Mouse (Mus musculus) intestine, embryonic 14.5 days (tissue): Measurements from ENCODE around the gene Tmprss9. TPM values are rescaled to one million over a fixed set of nuclear protein-coding genes. Genes with fewer than 3 reads are reported as not detected.

Experiments
- ATAC-seq: fragments of 200-750 bp; cut with Nextera tagmentation; replicated peaks from 2 replicates; pipeline ENCODE4 v1.8.0; 2017; ENCODE audit warnings: low read depth, moderate number of reproducible peaks, moderate TSS enrichment, moderate library complexity; ENCODE audit not compliant: low FRiP score, low TSS enrichment
- DNase-seq: peaks from one replicate; pipeline ENCODE4 v3.0.0-alpha.2; 2018; ENCODE audit warnings: low spot score
- H3K27ac ChIP-seq: fragments of 300-500 bp; sonication (generic); 2 replicates; pipeline ENCODE4 v1.5.1; 2014; ENCODE audit warnings: low read depth, mild to moderate bottlenecking, control low read depth
- H3K27me3 ChIP-seq: fragments of 300-500 bp; sonication (generic); replicated peaks from 2 replicates; pipeline ENCODE4 v1.6.1; 2014; ENCODE audit warnings: low read length, control low read depth; ENCODE audit not compliant: control insufficient read depth, insufficient read depth
- H3K36me3 ChIP-seq: fragments of 300-500 bp; sonication (generic); 2 replicates; pipeline ENCODE4 v1.6.1; 2014; ENCODE audit warnings: low read length, control low read depth; ENCODE audit not compliant: control insufficient read depth, insufficient read depth
- H3K4me1 ChIP-seq: fragments of 300-500 bp; sonication (generic); replicated peaks from 2 replicates; pipeline ENCODE4 v1.6.1; 2014; ENCODE audit warnings: low read length, control low read depth, mixed read lengths; ENCODE audit not compliant: control insufficient read depth, insufficient read depth
- H3K4me2 ChIP-seq: fragments of 300-500 bp; sonication (generic); 2 replicates; pipeline ENCODE4 v1.6.1; 2014; ENCODE audit warnings: low read length
- H3K4me3 ChIP-seq: fragments of 300-500 bp; sonication (generic); 2 replicates; pipeline ENCODE4 v1.5.1; 2014; ENCODE audit warnings: low read depth, low read length, control low read depth, mixed read lengths
- H3K9ac ChIP-seq: fragments of 300-500 bp; sonication (generic); 2 replicates; pipeline ENCODE4 v1.6.1; 2014; ENCODE audit warnings: mild to moderate bottlenecking, low read length
- H3K9me3 ChIP-seq: fragments of 300-500 bp; sonication (generic); 2 replicates; pipeline ENCODE4 v1.6.1; 2016; ENCODE audit warnings: low read length, control low read depth; ENCODE audit not compliant: control insufficient read depth
- WGBS: fragments of 180-500 bp; shearing (Covaris S2); extraction: QIAGEN DNeasy Blood & Tissue Kit; methylation state at CpG from one replicate; pipeline ENCODE4 v1.1.7; 2014; 5-methylcytosine and 5-hydroxymethylcytosine counted together
- microRNA counts: library from miRNA; unstranded; fragments of <30 nt; microRNA quantifications from one replicate; lab custom pipeline; 2016
- microRNA-seq: library from miRNA; unstranded; fragments of <30 nt; microRNA quantifications from one replicate; pipeline ENCODE4, GENCODE M21; 2016
- polyA plus RNA-seq: library from polyadenylated mRNA; unstranded; fragments of >200 nt; fragmentation: Nextera tagmentation; extraction: Ambion mirVana; gene quantifications from 2 replicates; pipeline ENCODE4 v1.2.1, GENCODE M21; 2014

The Tmprss9 gene
- polyA plus RNA-seq, 1 experiment from 2014 or later: 0.04 TPM

- no peaks in the 10 kb centered on the region for H3K27me3 ChIP-seq
- H3K9me3 ChIP-seq: no peaks in the 10 kb centered on the region
- no peaks in the 10 kb centered on the region for H3K36me3 ChIP-seq
- H3K4me1 ChIP-seq: peaks cover 32% of the 10 kb centered on the region
- no peak for DNase-seq
- H3K9ac ChIP-seq: no peak overlapping the region
- 18% methylated on average over 2 of the region's 2 CpGs for WGBS
- H3K4me3 ChIP-seq: no peak overlapping the region
- H3K27ac ChIP-seq: peak overlapping the region; percentile 14; the same call in 1 of the 2 replicates
- no peak overlapping the region for H3K4me2 ChIP-seq
- ATAC-seq: peak; percentile 12; the same call in 1 of the 2 replicates
Observed at GRCm38 (mm10) chr10:80947802-80948201, 76.2 kb downstream of the Tmprss9 start.

DNA sequence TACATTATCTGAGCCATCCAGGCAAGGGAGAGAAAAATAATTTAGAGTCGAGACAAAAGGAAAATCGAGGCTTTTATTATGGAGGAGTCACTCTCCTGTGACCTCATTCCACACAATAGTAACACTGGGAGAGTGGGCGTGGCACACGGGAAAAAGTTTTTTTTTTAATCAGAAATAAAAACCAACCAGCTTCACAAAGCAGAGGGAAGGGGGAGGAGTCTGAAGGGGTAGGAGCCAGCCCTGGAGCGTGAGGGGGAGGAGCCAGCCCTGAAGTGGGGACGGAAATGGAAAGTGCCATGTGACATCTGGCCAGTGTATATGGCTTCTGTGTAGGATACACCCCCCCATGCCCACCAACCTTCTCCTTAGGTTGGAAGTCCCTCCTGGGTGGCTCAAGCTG lies 76.9 kb downstream of the Tmprss9 start:
- Histone ChIP-seq H3K9me3 (no peaks in the 10 kb centered on the region), H3K27ac (no peak overlapping the region), H3K4me1 (peaks cover 24% of the 10 kb centered on the region), H3K36me3 (no peaks in the 10 kb centered on the region), H3K9ac (no peak overlapping the region), H3K4me2 (no peak overlapping the region), H3K4me3 (no peak overlapping the region), H3K27me3 (no peaks in the 10 kb centered on the region)
- DNase-seq: no peak
- WGBS: 37% methylated on average over 6 of the region's 6 CpGs
- ATAC-seq: 0 out of 2 replicates have a peak, but pooled peaks have one; percentile 32

GRCm38 (mm10) chr10:80949081-80949480 lies 77.4 kb downstream of the Tmprss9 start:
- H3K4me3 ChIP-seq: no peak overlapping the region
- H3K9me3 ChIP-seq: no peaks in the 10 kb centered on the region
- DNase-seq (no peak), ATAC-seq (no peak)
- H3K27me3 ChIP-seq: no peaks in the 10 kb centered on the region
- peaks cover 21% of the 10 kb centered on the region for H3K4me1 ChIP-seq
- H3K36me3 ChIP-seq: no peaks in the 10 kb centered on the region
- H3K9ac ChIP-seq: no peak overlapping the region
- H3K4me2 ChIP-seq: no peak overlapping the region
- 79% methylated on average over 3 of the region's 3 CpGs for WGBS
- no peak overlapping the region for H3K27ac ChIP-seq

MicroRNAs encoded within 50 kb of the gene (microRNA counts, 519-probe panel; counts per million panel counts)
- not detected for microRNA mmu-miR-1982 (lab: Ali Mortazavi, UCI)

Small RNA genes lying within 50 kb of the gene (microRNA-seq; reads per million reads assigned to microRNA genes)
- 4.7 reads per million, percentile 33 among the genes with 10 or more reads in this experiment for gene Mir1982

Other genes starting within 250 kb of the Tmprss9 start
- 66.5 and 116 TPM in 2 replicates for gene Csnk1g2, start 249.0 kb upstream of the Tmprss9 start, polyA plus RNA-seq
- 55.8 and 73.1 TPM in 2 replicates for gene Btbd2, start 214.8 kb upstream of the Tmprss9 start, polyA plus RNA-seq
- 68.2 and 71.1 TPM in 2 replicates for gene Mknk2, start 193.7 kb upstream of the Tmprss9 start, polyA plus RNA-seq
- gene Mob3a, start 169.9 kb upstream of the Tmprss9 start, polyA plus RNA-seq: 38.6 and 47.1 TPM in 2 replicates
- 15.5 and 15.9 TPM in 2 replicates for gene Izumo4, start 169.7 kb upstream of the Tmprss9 start, polyA plus RNA-seq
- 74.1 and 77.4 TPM in 2 replicates for gene Ap3d1, start 129.6 kb upstream of the Tmprss9 start, polyA plus RNA-seq
- gene Dot1l, start 116.6 kb upstream of the Tmprss9 start, polyA plus RNA-seq: 21.1 and 22.7 TPM in 2 replicates
- gene Sf3a2, start 73.7 kb upstream of the Tmprss9 start, polyA plus RNA-seq: 85.4 and 89.3 TPM in 2 replicates
- 125 TPM in 2 replicates for gene Plekhj1, start 73.2 kb upstream of the Tmprss9 start, polyA plus RNA-seq
- gene Amh, start 66.6 kb upstream of the Tmprss9 start, polyA plus RNA-seq: 0.11 TPM in 1 of 2 replicates, not detected in the other
- 0.83 and 0.95 TPM in 2 replicates for gene Jsrp1, start 58.4 kb upstream of the Tmprss9 start, polyA plus RNA-seq
- 1,692 and 1,787 TPM in 2 replicates for gene Oaz1, start 45.2 kb upstream of the Tmprss9 start, polyA plus RNA-seq
- 0.07 and 0.20 TPM in 2 replicates for gene Lingo3, start 27.8 kb upstream of the Tmprss9 start, polyA plus RNA-seq
- gene Lsm7, start 16.6 kb upstream of the Tmprss9 start, polyA plus RNA-seq: 406 and 412 TPM in 2 replicates
- 27.0 and 30.6 TPM in 2 replicates for gene Sppl2b, start 16.6 kb upstream of the Tmprss9 start, polyA plus RNA-seq
- gene Timm13, start 29.1 kb downstream of the Tmprss9 start, polyA plus RNA-seq: 392 and 393 TPM in 2 replicates
- gene Lmnb2, start 46.4 kb downstream of the Tmprss9 start, polyA plus RNA-seq: 15.5 and 18.3 TPM in 2 replicates
- gene Gadd45b, start 58.2 kb downstream of the Tmprss9 start, polyA plus RNA-seq: 18.2 and 21.2 TPM in 2 replicates
- 4.7 and 4.8 TPM in 2 replicates for gene Gng7, start 143.1 kb downstream of the Tmprss9 start, polyA plus RNA-seq
- 0.65 and 1.0 TPM in 2 replicates for gene Diras1, start 153.8 kb downstream of the Tmprss9 start, polyA plus RNA-seq
- 13.1 and 13.7 TPM in 2 replicates for gene Slc39a3, start 165.6 kb downstream of the Tmprss9 start, polyA plus RNA-seq
- 171 and 181 TPM in 2 replicates for gene Sgta, start 188.3 kb downstream of the Tmprss9 start, polyA plus RNA-seq
- gene Thop1, start 198.2 kb downstream of the Tmprss9 start, polyA plus RNA-seq: 53.2 and 54.1 TPM in 2 replicates
- gene Creb3l3, start 227.0 kb downstream of the Tmprss9 start, polyA plus RNA-seq: 0.65 and 1.0 TPM in 2 replicates
- 174 and 185 TPM in 2 replicates for gene Map2k2, start 234.1 kb downstream of the Tmprss9 start, polyA plus RNA-seq